ENCODE assay signal across 37 mouse cellular contexts in the genomic region with DNA sequence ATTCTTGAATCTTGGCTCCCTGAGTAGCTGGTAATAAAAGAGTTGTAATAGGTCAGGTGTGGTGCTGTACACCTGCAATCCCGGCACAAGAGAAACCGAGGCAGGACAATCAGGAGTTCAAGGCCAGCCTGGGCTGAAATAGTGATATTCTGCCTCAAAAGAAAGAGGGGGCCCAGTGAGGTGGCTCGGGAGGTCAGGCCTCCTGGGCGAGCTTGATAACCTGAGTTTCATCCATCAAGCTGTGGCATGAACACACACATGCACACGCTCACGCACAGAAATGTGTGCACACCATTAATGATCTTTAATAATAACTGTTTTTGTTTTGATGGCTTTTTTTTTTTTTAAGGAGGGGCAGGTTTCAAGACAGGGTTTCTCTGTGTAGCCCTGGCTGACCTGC. TPM values are rescaled to one million over a fixed set of nuclear protein-coding genes. Genes with fewer than 3 reads are reported as not detected.
DNase-seq lines count a peak whose midpoint lies in the region; ATAC-seq and TF ChIP-seq lines count a peak whose summit lies in the region.
"Had no signal": no experiment of that assay in that cellular context is flagged by ENCODE, and none has a peak within 500 bp of the region (broad histone marks: within the 10 kb centered on the region; RNA-seq: fewer than 3 reads in every experiment).

No protein-coding gene starts in this region.

- no peaks in the 10 kb centered on the region for H3K36me3 ChIP-seq in midbrain, embryonic 11.5 days (ENCODE audit: control insufficient read depth, insufficient read depth, low read length)
- no peaks in the 10 kb centered on the region for H3K36me3 ChIP-seq in midbrain, postnatal 0 days (ENCODE audit: insufficient read depth, low read length)
- no peaks in the 10 kb centered on the region for H3K36me3 ChIP-seq in limb, embryonic 10.5 days
- H3K36me3 ChIP-seq in liver, embryonic 13.5 days = no peaks in the 10 kb centered on the region
- H3K36me3 ChIP-seq in small intestine, adult 2 months (ENCODE audit: control insufficient read depth, insufficient read depth, low read length) = no peaks in the 10 kb centered on the region
- no peaks in the 10 kb centered on the region for H3K36me3 ChIP-seq in heart, adult 2 months (ENCODE audit: control insufficient read depth, insufficient read depth, low read length)
- H3K36me3 ChIP-seq in forebrain, embryonic 15.5 days = no peaks in the 10 kb centered on the region
- H3K36me3 ChIP-seq: hindbrain, embryonic 10.5 days; hindbrain, embryonic 15.5 days; lung, embryonic 15.5 days; midbrain, embryonic 10.5 days; neural tube, embryonic 12.5 days had no signal

- H3K27me3 ChIP-seq in midbrain, embryonic 11.5 days (ENCODE audit: control insufficient read depth, insufficient read depth, low read length) = no peaks in the 10 kb centered on the region
- H3K27me3 ChIP-seq in midbrain, postnatal 0 days (ENCODE audit: insufficient read depth, low read length) = no peaks in the 10 kb centered on the region
- H3K27me3 ChIP-seq in limb, embryonic 10.5 days (ENCODE audit: low read depth, poor library complexity, severe bottlenecking) = no peaks in the 10 kb centered on the region
- no peaks in the 10 kb centered on the region for H3K27me3 ChIP-seq in liver, embryonic 13.5 days
- no peaks in the 10 kb centered on the region for H3K27me3 ChIP-seq in small intestine, adult 2 months (ENCODE audit: control insufficient read depth, insufficient read depth, low read length)
- no peaks in the 10 kb centered on the region for H3K27me3 ChIP-seq in heart, adult 2 months (ENCODE audit: control insufficient read depth, insufficient read depth, low read length)
- H3K27me3 ChIP-seq in forebrain, embryonic 15.5 days = no peaks in the 10 kb centered on the region
- H3K27me3 ChIP-seq: hindbrain, embryonic 15.5 days; lung, embryonic 15.5 days; neural tube, embryonic 12.5 days had no signal

- H3K79me2 ChIP-seq in heart, adult 2 months (replicated peaks; ENCODE audit: control insufficient read depth, insufficient read depth, low read length) = no peaks in the 10 kb centered on the region

- intact Hi-C loops in heart, adult 2 months (cut with DNase I) = no loop called here

- no peak for ATAC-seq in midbrain, embryonic 11.5 days (ENCODE audit: low FRiP score)
- no peak for ATAC-seq in midbrain, postnatal 0 days (ENCODE audit: low FRiP score)
- ATAC-seq in liver, embryonic 13.5 days (ENCODE audit: low read depth) = peak; percentile 53
- no peak for ATAC-seq in forebrain, embryonic 15.5 days (replicated peaks)
- ATAC-seq: forebrain, embryonic 14.5 days; midbrain, embryonic 16.5 days had no signal

- no peaks in the 10 kb centered on the region for H3K4me1 ChIP-seq in midbrain, embryonic 11.5 days (ENCODE audit: control insufficient read depth, insufficient read depth, low read length)
- no peaks in the 10 kb centered on the region for H3K4me1 ChIP-seq in midbrain, postnatal 0 days (ENCODE audit: insufficient read depth, low read length)
- H3K4me1 ChIP-seq in limb, embryonic 10.5 days = peaks cover 24% of the 10 kb centered on the region; the same call in 1 of the 2 replicates
- peaks cover 60% of the 10 kb centered on the region for H3K4me1 ChIP-seq in liver, embryonic 13.5 days (replicated peaks)
- peaks cover 12% of the 10 kb centered on the region for H3K4me1 ChIP-seq in small intestine, adult 2 months (ENCODE audit: control insufficient read depth, insufficient read depth, insufficient read length, low read length)
- peaks cover 2% of the 10 kb centered on the region for H3K4me1 ChIP-seq in heart, adult 2 months (ENCODE audit: control insufficient read depth, insufficient read depth, low read length)
- H3K4me1 ChIP-seq in forebrain, embryonic 15.5 days = no peaks in the 10 kb centered on the region
- H3K4me1 ChIP-seq: hindbrain, embryonic 15.5 days had no signal

- DNase-seq in midbrain, embryonic 11.5 days (ENCODE audit: low spot score, missing footprints) = peak; percentile 26
- no peak for DNase-seq in midbrain, postnatal 0 days (ENCODE audit: low spot score)
- DNase-seq in limb, embryonic 10.5 days (ENCODE audit: low spot score) = no peak
- no peak for DNase-seq in liver, embryonic 13.5 days
- DNase-seq in heart, adult 2 months = no peak
- no peak for DNase-seq in lung, adult 18-20 months
- DNase-seq: adrenal gland, postnatal 36 days; B cell, adult 2 months; cerebellum, adult 8-10 months; cerebellum, postnatal 25 days; gastrocnemius, postnatal 10 days; heart, postnatal 14 days; kidney, postnatal 14 days; right cerebral cortex, adult 18-20 months had no signal

- TF ChIP-seq POLR2A in small intestine, adult 2 months (IDR thresholded peaks at IDR 0.05; ENCODE audit: low read depth, low read length) = no peak
- TF ChIP-seq POLR2A in heart, adult 2 months (IDR thresholded peaks at IDR 0.05; ENCODE audit: insufficient read depth, low read depth, low read length) = no peak

- H3K4me2 ChIP-seq in midbrain, embryonic 11.5 days = no peak overlapping the region
- H3K4me2 ChIP-seq in midbrain, postnatal 0 days (ENCODE audit: low read depth, low read length, poor library complexity, severe bottlenecking) = no peak overlapping the region
- H3K4me2 ChIP-seq in liver, embryonic 13.5 days = peak overlapping the region; percentile 39
- H3K4me2 ChIP-seq in forebrain, embryonic 15.5 days (replicated peaks) = no peak overlapping the region
- H3K4me2 ChIP-seq: hindbrain, embryonic 15.5 days; lung, embryonic 15.5 days; neural tube, embryonic 12.5 days had no signal

- H3K9me3 ChIP-seq in midbrain, embryonic 11.5 days (ENCODE audit: control insufficient read depth, low read length) = no peaks in the 10 kb centered on the region
- H3K9me3 ChIP-seq in midbrain, postnatal 0 days (ENCODE audit: low read length) = no peaks in the 10 kb centered on the region
- H3K9me3 ChIP-seq in limb, embryonic 10.5 days (replicated peaks) = no peaks in the 10 kb centered on the region
- H3K9me3 ChIP-seq in liver, embryonic 13.5 days (replicated peaks) = no peaks in the 10 kb centered on the region
- H3K9me3 ChIP-seq in forebrain, embryonic 15.5 days = no peaks in the 10 kb centered on the region
- H3K9me3 ChIP-seq: hindbrain, embryonic 10.5 days; hindbrain, embryonic 15.5 days; lung, embryonic 15.5 days; midbrain, embryonic 10.5 days; neural tube, embryonic 12.5 days had no signal

- no peak for TF ChIP-seq CTCF in midbrain, postnatal 0 days (IDR thresholded peaks at IDR 0.05)
- no peak for TF ChIP-seq CTCF in small intestine, adult 2 months (IDR thresholded peaks at IDR 0.05; ENCODE audit: extremely low read depth, insufficient read length, insufficient replicate concordance, low read depth, low read length)
- no peak for TF ChIP-seq CTCF in heart, adult 2 months (IDR thresholded peaks at IDR 0.05)

- no peak for TF ChIP-seq EP300 in heart, adult 2 months (IDR thresholded peaks at IDR 0.05; ENCODE audit: insufficient read depth, low read depth, low read length)

- WGBS in midbrain, embryonic 11.5 days = 94% methylated on average over 6 of the region's 6 CpGs
- WGBS in midbrain, postnatal 0 days = 94% methylated on average over 6 of the region's 6 CpGs
- WGBS in limb, embryonic 10.5 days = 87% methylated on average over 6 of the region's 6 CpGs
- WGBS in liver, embryonic 13.5 days (ENCODE audit: insufficient replicate concordance) = 36% methylated on average over 6 of the region's 6 CpGs
- WGBS in small intestine, adult 2 months = 71% methylated on average over 6 of the region's 6 CpGs
- WGBS in heart, adult 2 months = 98% methylated on average over 6 of the region's 6 CpGs
- 94% methylated on average over 6 of the region's 6 CpGs for WGBS in forebrain, embryonic 15.5 days

- H3K27ac ChIP-seq in midbrain, embryonic 11.5 days (ENCODE audit: low read depth, low read length) = no peak overlapping the region
- no peak overlapping the region for H3K27ac ChIP-seq in midbrain, postnatal 0 days (ENCODE audit: low read depth, low read length)
- 0 out of 2 replicates have a peak overlapping the region, but pooled peaks have one; percentile 1 for H3K27ac ChIP-seq in limb, embryonic 10.5 days
- H3K27ac ChIP-seq in liver, embryonic 13.5 days = peak overlapping the region; percentile 91
- peak overlapping the region; percentile 48; the same call in 1 of the 2 replicates for H3K27ac ChIP-seq in small intestine, adult 2 months (ENCODE audit: insufficient read depth, low read depth, low read length)
- H3K27ac ChIP-seq in heart, adult 2 months = no peak overlapping the region
- no peak overlapping the region for H3K27ac ChIP-seq in forebrain, embryonic 15.5 days (replicated peaks)
- H3K27ac ChIP-seq: hindbrain, embryonic 15.5 days; layer of hippocampus, adult 2 months; left cerebral cortex, adult 2 months; neural tube, embryonic 12.5 days had no signal

- no peak overlapping the region for H3K4me3 ChIP-seq in midbrain, embryonic 11.5 days (ENCODE audit: low read depth, low read length)
- no peak overlapping the region for H3K4me3 ChIP-seq in midbrain, postnatal 0 days (ENCODE audit: low read depth, low read length)
- H3K4me3 ChIP-seq in limb, embryonic 10.5 days = no peak overlapping the region
- H3K4me3 ChIP-seq in liver, embryonic 13.5 days (replicated peaks) = no peak overlapping the region
- no peak overlapping the region for H3K4me3 ChIP-seq in small intestine, adult 2 months (ENCODE audit: low read depth, low read length)
- no peak overlapping the region for H3K4me3 ChIP-seq in heart, adult 2 months
- no peak overlapping the region for H3K4me3 ChIP-seq in forebrain, embryonic 15.5 days
- H3K4me3 ChIP-seq: hindbrain, embryonic 10.5 days; hindbrain, embryonic 15.5 days; layer of hippocampus, adult 2 months; left cerebral cortex, adult 2 months; lung, embryonic 15.5 days; midbrain, embryonic 10.5 days; myocyte; neural tube, embryonic 12.5 days had no signal

- no peak overlapping the region for H3K9ac ChIP-seq in midbrain, embryonic 11.5 days (ENCODE audit: low read length)
- H3K9ac ChIP-seq in midbrain, postnatal 0 days (replicated peaks; ENCODE audit: low read length, poor library complexity, severe bottlenecking) = no peak overlapping the region
- peak overlapping the region; percentile 57 for H3K9ac ChIP-seq in liver, embryonic 13.5 days
- H3K9ac ChIP-seq in heart, adult 2 months (ENCODE audit: low read depth, low read length) = no peak overlapping the region
- no peak overlapping the region for H3K9ac ChIP-seq in forebrain, embryonic 15.5 days (replicated peaks)
- H3K9ac ChIP-seq: hindbrain, embryonic 15.5 days; lung, embryonic 15.5 days; neural tube, embryonic 12.5 days had no signal

RNA-seq across cellular contexts. Expression of a gene that starts 46.2 kb away (rescaled TPM):
- polyA plus RNA-seq in midbrain, embryonic 11.5 days (2014; fragmentation: Nextera tagmentation; extraction: Ambion mirVana) = 3,090 and 3,352 TPM in 2 replicates
- total RNA-seq in midbrain, postnatal 0 days (2014; rRNA removed) = 947 and 1,050 TPM in 2 replicates
- polyA plus RNA-seq in midbrain, postnatal 0 days (2015; fragmentation: Nextera tagmentation; extraction: Ambion mirVana) = 1,199 and 1,354 TPM in 2 replicates
- polyA plus RNA-seq in limb, embryonic 10.5 days (2016; fragmentation: Nextera tagmentation; extraction: Ambion mirVana) = 3,283 and 3,422 TPM in 2 replicates
- polyA plus RNA-seq in liver, embryonic 13.5 days (2015; fragmentation: Nextera tagmentation; extraction: Ambion mirVana) = 1,483 and 1,688 TPM in 2 replicates
- polyA plus RNA-seq in small intestine, adult 2 months (2012; rRNA removed) = 212 and 749 TPM in 2 replicates
- total RNA-seq in heart, adult 2 months (2021) = 100 to 1,000 TPM; 200 to 227 TPM
- 169 and 177 TPM in 2 replicates for polyA plus RNA-seq in heart, adult 2 months (2012; rRNA removed)
- 2,368 and 2,448 TPM in 2 replicates for polyA plus RNA-seq in forebrain, embryonic 15.5 days (2015; fragmentation: Nextera tagmentation; extraction: Ambion mirVana)

RNA-seq across cellular contexts. Expression of a gene that starts 54.2 kb away (rescaled TPM):
- polyA plus RNA-seq in midbrain, embryonic 11.5 days (2014; fragmentation: Nextera tagmentation; extraction: Ambion mirVana) = not detected in 2 replicates
- total RNA-seq in midbrain, postnatal 0 days (2014; rRNA removed) = 0.14 TPM in 1 of 2 replicates, not detected in the other
- polyA plus RNA-seq in midbrain, postnatal 0 days (2015; fragmentation: Nextera tagmentation; extraction: Ambion mirVana) = not detected in 2 replicates
- not detected in 2 replicates for polyA plus RNA-seq in limb, embryonic 10.5 days (2016; fragmentation: Nextera tagmentation; extraction: Ambion mirVana)
- polyA plus RNA-seq in liver, embryonic 13.5 days (2015; fragmentation: Nextera tagmentation; extraction: Ambion mirVana) = not detected in 2 replicates
- not detected in 2 replicates for polyA plus RNA-seq in small intestine, adult 2 months (2012; rRNA removed)
- total RNA-seq in heart, adult 2 months (2021) = not detected
- 0.12 and 0.18 TPM in 2 replicates for polyA plus RNA-seq in heart, adult 2 months (2012; rRNA removed)
- not detected in 2 replicates for polyA plus RNA-seq in forebrain, embryonic 15.5 days (2015; fragmentation: Nextera tagmentation; extraction: Ambion mirVana)
- total RNA-seq: adrenal gland, adult 2 months; adrenal gland, postnatal 36 days; gastrocnemius, postnatal 10 days; heart, postnatal 14 days; layer of hippocampus, adult 2 months; layer of hippocampus, postnatal 14 days; left cerebral cortex, adult 2 months; left cerebral cortex, postnatal 36 days; megakaryocyte progenitor cell, adult 5-6 weeks had no signal
- polyA plus RNA-seq: adrenal gland, adult 2 months; brain, embryonic 14.5 days; embryonic facial prominence, embryonic 11.5 days; forebrain, embryonic 14.5 days; frontal cortex, adult 2 months; heart, embryonic 14.5 days; hindbrain, embryonic 10.5 days; hindbrain, embryonic 15.5 days; intestine, embryonic 14.5 days; limb, embryonic 14.5 days; lung, embryonic 15.5 days; midbrain, embryonic 16.5 days; myocyte; neural tube, embryonic 12.5 days; spleen, adult 2 months had no signal

RNA-seq across cellular contexts. Expression of a gene that starts 54.3 kb away (rescaled TPM):
- polyA plus RNA-seq in midbrain, embryonic 11.5 days (2014; fragmentation: Nextera tagmentation; extraction: Ambion mirVana) = not detected in 2 replicates
- not detected in 2 replicates for total RNA-seq in midbrain, postnatal 0 days (2014; rRNA removed)
- 0.27 and 0.33 TPM in 2 replicates for polyA plus RNA-seq in midbrain, postnatal 0 days (2015; fragmentation: Nextera tagmentation; extraction: Ambion mirVana)
- 0.15 and 0.24 TPM in 2 replicates for polyA plus RNA-seq in limb, embryonic 10.5 days (2016; fragmentation: Nextera tagmentation; extraction: Ambion mirVana)
- not detected in 2 replicates for polyA plus RNA-seq in liver, embryonic 13.5 days (2015; fragmentation: Nextera tagmentation; extraction: Ambion mirVana)
- 5.6 and 11.1 TPM in 2 replicates for polyA plus RNA-seq in small intestine, adult 2 months (2012; rRNA removed)
- not detected for total RNA-seq in heart, adult 2 months (2021)
- not detected in 2 replicates for polyA plus RNA-seq in heart, adult 2 months (2012; rRNA removed)
- 0.18 TPM in 1 of 2 replicates, not detected in the other for polyA plus RNA-seq in forebrain, embryonic 15.5 days (2015; fragmentation: Nextera tagmentation; extraction: Ambion mirVana)
- total RNA-seq: adrenal gland, adult 2 months; adrenal gland, postnatal 36 days; gastrocnemius, postnatal 10 days; heart, postnatal 14 days; layer of hippocampus, adult 2 months; layer of hippocampus, postnatal 14 days; left cerebral cortex, adult 2 months; left cerebral cortex, postnatal 36 days had no signal
- polyA plus RNA-seq: embryonic facial prominence, embryonic 11.5 days; forebrain, embryonic 14.5 days; heart, embryonic 14.5 days; intestine, embryonic 14.5 days; limb, embryonic 14.5 days; midbrain, embryonic 10.5 days; myocyte had no signal

Comparison
In these comparisons a context has a peak if more than half of its experiments do, and no peak if none do; other contexts are left out.
1. H3K27ac ChIP-seq: peak in limb, embryonic 10.5 days (single experiment), liver, embryonic 13.5 days (single experiment) and small intestine, adult 2 months (single experiment); none in midbrain, embryonic 11.5 days (single experiment), midbrain, postnatal 0 days (single experiment), heart, adult 2 months (single experiment) and forebrain, embryonic 15.5 days (single experiment).